Mouse (Mus musculus): ENCODE measurements around the gene Ambp.

DNA sequence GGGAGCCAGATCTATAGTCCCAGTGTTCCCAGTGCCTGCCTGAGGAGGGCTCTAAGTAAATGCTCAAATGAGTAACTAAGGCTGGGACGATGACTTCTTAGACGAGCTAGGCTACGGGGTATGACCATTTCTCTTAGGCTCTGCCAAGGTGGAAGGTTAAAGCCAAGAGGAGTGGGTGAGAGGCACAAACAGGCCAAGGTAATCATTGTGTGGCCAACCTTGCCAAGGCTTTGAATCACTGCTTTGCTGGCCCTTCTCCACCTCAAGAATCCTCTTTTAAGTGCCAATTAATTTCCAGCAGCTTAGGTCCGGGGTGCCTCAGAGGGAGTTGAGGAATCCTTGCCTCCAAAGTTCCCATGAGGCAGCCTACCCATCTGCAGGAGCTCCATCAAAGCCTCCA, 15.5 kb upstream of the Ambp start:
- TF ChIP-seq GATA1 (IDR thresholded peaks at IDR 0.05; ENCODE audit: borderline replicate concordance, low read length) (no peak), FLI1 (IDR thresholded peaks at IDR 0.05; ENCODE audit: low read length) (no peak)
